Mouse (Mus musculus) liver, embryonic 16.5 days (tissue): ENCODE measurements around the gene Mblac2. TPM values are rescaled to one million over a fixed set of nuclear protein-coding genes. Genes with fewer than 3 reads are reported as not detected.

Experiments used
- ATAC-seq: fragments of 200-750 bp; cut with Nextera tagmentation; 2 replicates; pipeline ENCODE4 v1.8.0; 2017; ENCODE audit warnings: low read depth, mild to moderate bottlenecking, moderate number of reproducible peaks, moderate library complexity
- H3K27ac ChIP-seq: fragments of 300-500 bp; sonication (generic); 2 replicates; pipeline ENCODE4 v1.5.1; 2014; ENCODE audit warnings: mild to moderate bottlenecking, low read length
- H3K27me3 ChIP-seq: fragments of 300-500 bp; sonication (generic); 2 replicates; pipeline ENCODE4 v1.6.1; 2014; ENCODE audit warnings: low read depth, low read length, mixed read lengths; ENCODE audit not compliant: control insufficient read depth, insufficient read depth
- H3K36me3 ChIP-seq: fragments of 300-500 bp; sonication (generic); 2 replicates; pipeline ENCODE4 v1.6.1; 2014; ENCODE audit warnings: mild to moderate bottlenecking; ENCODE audit not compliant: control insufficient read depth, insufficient read depth
- H3K4me1 ChIP-seq: fragments of 300-500 bp; sonication (generic); 2 replicates; pipeline ENCODE4 v1.6.1; 2014; ENCODE audit warnings: low read depth, low read length, mixed read lengths; ENCODE audit not compliant: control insufficient read depth
- H3K4me2 ChIP-seq: fragments of 300-500 bp; sonication (generic); 2 replicates; pipeline ENCODE4 v1.6.1; 2014; ENCODE audit warnings: low read depth, low read length, mixed read lengths
- H3K4me3 ChIP-seq: fragments of 300-500 bp; sonication (generic); 2 replicates; pipeline ENCODE4 v1.5.1; 2014; ENCODE audit warnings: low read depth, mild to moderate bottlenecking, low read length
- H3K9ac ChIP-seq: fragments of 300-500 bp; sonication (generic); 2 replicates; pipeline ENCODE4 v1.6.1; 2014; ENCODE audit warnings: low read depth, low read length
- H3K9me3 ChIP-seq: fragments of 300-500 bp; sonication (generic); replicated peaks from 2 replicates; pipeline ENCODE4 v1.6.1; 2016; ENCODE audit warnings: low read length; ENCODE audit not compliant: control insufficient read depth
- WGBS: fragments of 180-500 bp; shearing (Covaris S2); extraction: QIAGEN DNeasy Blood & Tissue Kit; methylation state at CpG from one replicate; pipeline ENCODE4 v1.1.7; 2014; ENCODE audit not compliant: insufficient replicate concordance; 5-methylcytosine and 5-hydroxymethylcytosine counted together
- polyA plus RNA-seq: library from polyadenylated mRNA; unstranded; fragments of >200 nt; fragmentation: Nextera tagmentation; extraction: Ambion mirVana; gene quantifications from 2 replicates; pipeline ENCODE4 v1.2.1, GENCODE M21; 2015

Gene Mblac2
- polyA plus RNA-seq, 1 experiment from 2014 or later = 3.4 TPM

DNA sequence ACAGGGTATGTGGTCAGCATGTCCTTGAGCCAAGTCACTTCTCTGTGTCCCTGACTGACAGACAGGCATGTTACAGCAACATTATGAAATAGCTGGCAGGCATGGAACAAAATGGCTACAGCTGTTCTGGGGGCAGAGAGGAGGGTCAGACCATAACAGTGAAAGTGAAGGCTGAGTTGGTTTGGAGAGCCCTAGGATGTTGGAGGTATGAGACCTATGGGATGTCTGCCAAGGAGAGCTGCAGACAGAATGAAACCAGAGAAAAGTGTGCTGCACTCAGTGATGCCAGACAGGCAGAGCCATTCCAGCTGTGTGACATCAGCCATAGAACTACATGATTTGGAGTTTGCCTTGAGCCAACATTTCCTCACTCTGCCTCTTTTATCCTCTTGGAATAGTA is 43.7 kb downstream of the Mblac2 start:
- Histone ChIP-seq H3K27ac (no peak overlapping the region), H3K36me3 (no peaks in the 10 kb centered on the region), H3K9ac (no peak overlapping the region), H3K27me3 (no peaks in the 10 kb centered on the region), H3K4me3 (no peak overlapping the region), H3K4me2 (no peak overlapping the region), H3K4me1 (no peaks in the 10 kb centered on the region), H3K9me3 (no peaks in the 10 kb centered on the region)
- ATAC-seq = no peak

DNA sequence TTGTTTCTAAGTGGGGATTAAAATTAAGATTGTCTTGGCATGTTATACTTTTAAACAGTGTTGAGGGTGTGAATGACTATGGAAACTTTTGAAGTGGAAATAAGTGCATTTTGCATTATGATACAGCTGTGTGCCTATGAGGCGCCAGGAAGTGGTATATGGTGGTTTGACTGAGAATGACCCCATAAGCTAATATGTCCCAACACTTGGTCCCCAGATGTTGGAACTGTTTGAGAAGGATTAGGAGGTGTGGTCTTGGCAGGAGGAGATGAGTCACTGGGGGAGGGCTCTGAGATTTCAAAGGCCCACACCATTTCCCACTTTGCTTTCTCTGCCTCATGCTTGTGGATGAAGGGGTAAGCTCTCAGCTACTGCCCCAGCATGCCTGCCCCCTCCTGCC is 44.2 kb downstream of the Mblac2 start:
- H3K27me3 ChIP-seq = no peaks in the 10 kb centered on the region
- no peak for ATAC-seq
- no peaks in the 10 kb centered on the region for H3K4me1 ChIP-seq
- H3K27ac ChIP-seq = no peak overlapping the region
- H3K9me3 ChIP-seq = no peaks in the 10 kb centered on the region
- H3K9ac ChIP-seq = no peak overlapping the region
- H3K4me3 ChIP-seq = no peak overlapping the region
- 68% methylated on average over 1 of the region's 1 CpGs for WGBS
- no peak overlapping the region for H3K4me2 ChIP-seq
- no peaks in the 10 kb centered on the region for H3K36me3 ChIP-seq

GRCm38 (mm10) chr13:81757058-81757660 is 46.0 kb downstream of the Mblac2 start:
- no peaks in the 10 kb centered on the region for H3K9me3 ChIP-seq
- no peaks in the 10 kb centered on the region for H3K4me1 ChIP-seq
- no peaks in the 10 kb centered on the region for H3K27me3 ChIP-seq
- no peak overlapping the region for H3K4me2 ChIP-seq
- H3K4me3 ChIP-seq = no peak overlapping the region
- no peak overlapping the region for H3K9ac ChIP-seq
- ATAC-seq = no peak
- no peaks in the 10 kb centered on the region for H3K36me3 ChIP-seq
- 58% methylated on average over 5 of the region's 5 CpGs for WGBS
- no peak overlapping the region for H3K27ac ChIP-seq

DNA sequence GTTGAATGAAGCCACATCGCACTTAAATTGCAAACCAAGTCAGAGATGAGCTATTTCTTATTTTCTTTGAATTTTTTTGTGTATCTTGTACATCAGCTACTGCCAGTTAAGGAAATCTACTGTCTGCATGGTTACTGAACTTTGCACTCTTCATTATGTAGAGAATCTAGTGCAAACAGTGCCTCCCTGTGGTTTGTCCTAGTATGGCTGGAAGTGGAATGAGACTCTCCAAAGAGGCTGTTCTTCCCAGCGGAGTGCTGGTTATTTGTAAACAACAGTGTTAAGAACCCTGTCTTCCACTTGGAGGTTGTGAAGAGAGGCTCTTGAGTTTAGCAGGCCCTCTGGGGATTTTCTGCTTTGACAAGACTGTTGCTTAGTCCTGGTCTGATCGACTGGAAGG is 49.2 kb downstream of the Mblac2 start:
- no peak overlapping the region for H3K4me3 ChIP-seq
- H3K9me3 ChIP-seq = no peaks in the 10 kb centered on the region
- ATAC-seq = 0 out of 2 replicates have a peak, but pooled peaks have one; percentile 43
- no peaks in the 10 kb centered on the region for H3K27me3 ChIP-seq
- 38% methylated on average over 3 of the region's 3 CpGs for WGBS
- no peak overlapping the region for H3K9ac ChIP-seq
- H3K4me1 ChIP-seq = no peaks in the 10 kb centered on the region
- no peak overlapping the region for H3K27ac ChIP-seq
- no peak overlapping the region for H3K4me2 ChIP-seq
- no peaks in the 10 kb centered on the region for H3K36me3 ChIP-seq

GRCm38 (mm10) chr13:81761566-81762186 is 50.5 kb downstream of the Mblac2 start:
- peak; percentile 11; the same call in 1 of the 2 replicates for ATAC-seq
- H3K27ac ChIP-seq = no peak overlapping the region
- no peaks in the 10 kb centered on the region for H3K4me1 ChIP-seq
- no peaks in the 10 kb centered on the region for H3K9me3 ChIP-seq
- H3K4me3 ChIP-seq = no peak overlapping the region
- no peak overlapping the region for H3K9ac ChIP-seq
- H3K4me2 ChIP-seq = no peak overlapping the region
- H3K36me3 ChIP-seq = no peaks in the 10 kb centered on the region
- WGBS = 29% methylated on average over 14 of the region's 14 CpGs
- no peaks in the 10 kb centered on the region for H3K27me3 ChIP-seq

GRCm38 (mm10) chr13:81764173-81764572 is 53.0 kb downstream of the Mblac2 start:
- no peaks in the 10 kb centered on the region for H3K9me3 ChIP-seq
- no peaks in the 10 kb centered on the region for H3K4me1 ChIP-seq
- no peak overlapping the region for H3K27ac ChIP-seq
- no peak overlapping the region for H3K4me3 ChIP-seq
- no peak for ATAC-seq
- no peak overlapping the region for H3K4me2 ChIP-seq
- H3K9ac ChIP-seq = no peak overlapping the region
- H3K36me3 ChIP-seq = no peaks in the 10 kb centered on the region
- 58% methylated on average over 5 of the region's 5 CpGs for WGBS
- H3K27me3 ChIP-seq = no peaks in the 10 kb centered on the region

- Histone ChIP-seq H3K27ac (no peak overlapping the region), H3K4me2 (no peak overlapping the region), H3K9ac (no peak overlapping the region), H3K4me1 (no peaks in the 10 kb centered on the region), H3K9me3 (no peaks in the 10 kb centered on the region), H3K36me3 (no peaks in the 10 kb centered on the region), H3K4me3 (no peak overlapping the region), H3K27me3 (no peaks in the 10 kb centered on the region)
- WGBS = 74% methylated on average over 7 of the region's 7 CpGs
- no peak for ATAC-seq
Measured at GRCm38 (mm10) chr13:81767038-81767659, 56.0 kb downstream of the Mblac2 start.

GRCm38 (mm10) chr13:81776217-81776616 is 65.1 kb downstream of the Mblac2 start:
- Histone ChIP-seq H3K36me3 (no peaks in the 10 kb centered on the region), H3K4me3 (no peak overlapping the region), H3K4me1 (no peaks in the 10 kb centered on the region), H3K27me3 (no peaks in the 10 kb centered on the region), H3K27ac (no peak overlapping the region), H3K9ac (no peak overlapping the region), H3K4me2 (no peak overlapping the region), H3K9me3 (no peaks in the 10 kb centered on the region)
- 48% methylated on average over 3 of the region's 3 CpGs for WGBS
- no peak for ATAC-seq

- Histone ChIP-seq H3K4me1 (peaks cover 7% of the 10 kb centered on the region), H3K4me2 (peak overlapping the region; percentile 95), H3K4me3 (peak overlapping the region; percentile 92), H3K9me3 (no peaks in the 10 kb centered on the region), H3K36me3 (peaks cover 5% of the 10 kb centered on the region), H3K9ac (peak overlapping the region; percentile 94), H3K27me3 (no peaks in the 10 kb centered on the region), H3K27ac (peak overlapping the region; percentile 95)
- 16% methylated on average over 9 of the region's 9 CpGs for WGBS
- no peak for ATAC-seq
Measured at GRCm38 (mm10) chr13:81782475-81782874, 71.3 kb downstream of the Mblac2 start.
